Mouse (Mus musculus): ENCODE data around the gene Dbndd2. TPM values are rescaled to one million over a fixed set of nuclear protein-coding genes. Genes with fewer than 3 reads are reported as not detected.

Dbndd2 gene
- polyA plus RNA-seq, 1 experiment: 24.8 TPM

DNA sequence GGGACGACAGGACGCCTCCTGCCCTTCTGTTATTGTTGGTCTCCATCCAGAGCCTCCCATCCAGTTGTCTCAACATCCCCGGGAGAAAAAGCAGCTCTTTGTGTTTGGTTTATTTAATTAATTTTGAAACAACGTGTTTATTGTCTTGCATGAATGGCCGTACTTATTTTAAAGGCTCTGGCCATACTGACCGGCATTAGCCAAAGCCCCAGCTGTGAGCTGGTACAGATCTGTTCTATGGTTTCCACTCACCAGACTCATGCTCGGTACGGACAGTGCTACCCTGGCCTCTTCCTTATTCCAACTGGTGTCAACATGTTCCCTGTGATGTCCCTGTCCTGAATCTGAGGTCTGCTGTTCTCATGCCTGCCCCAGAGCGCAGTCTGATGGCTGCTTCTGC is 30.0 kb downstream of the Dbndd2 start:
- DNase-seq: no peak
- no peaks in the 10 kb centered on the region for H3K27me3 ChIP-seq (ENCODE audit: control insufficient read depth, insufficient read depth, low read length)
- H3K36me3 ChIP-seq (ENCODE audit: control insufficient read depth, insufficient read depth, low read length): no peaks in the 10 kb centered on the region
- 93% methylated on average over 9 of the region's 9 CpGs for WGBS
- no peak for TF ChIP-seq CTCF (IDR thresholded peaks at IDR 0.05; ENCODE audit: borderline replicate concordance, control insufficient read depth, extremely low read depth, insufficient read depth, low read length, poor library complexity)
- no peak for TF ChIP-seq POLR2A (IDR thresholded peaks at IDR 0.05; ENCODE audit: control insufficient read depth, extremely low read depth, insufficient read depth, low read length, poor library complexity)
- no peak overlapping the region for H3K4me3 ChIP-seq (ENCODE audit: control insufficient read depth, insufficient read depth, low read length)
- peaks cover 5% of the 10 kb centered on the region for H3K4me1 ChIP-seq (replicated peaks; ENCODE audit: control insufficient read depth, insufficient read depth, low read length)
- H3K27ac ChIP-seq (ENCODE audit: control insufficient read depth, insufficient read depth, low read length): no peak overlapping the region

DNA sequence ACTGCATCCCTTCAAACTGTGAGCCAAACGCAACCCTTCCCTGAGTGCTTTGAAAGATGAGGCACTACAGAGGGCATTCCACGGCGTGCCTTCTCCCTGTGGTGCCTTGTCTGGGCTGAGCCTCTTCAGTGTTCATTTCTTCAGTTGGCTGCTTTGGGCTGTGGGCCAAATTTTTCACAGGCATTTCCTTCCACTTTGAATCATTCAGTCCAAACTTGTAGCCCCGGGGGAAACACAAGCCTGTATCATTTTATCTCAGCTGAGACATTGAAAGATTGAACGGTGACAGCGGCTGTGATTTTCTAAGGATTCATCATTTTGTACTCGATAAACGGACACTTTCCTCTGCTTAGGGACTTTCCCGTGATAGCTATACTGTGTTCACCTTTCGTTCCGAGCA is 30.7 kb downstream of the Dbndd2 start:
- Histone ChIP-seq H3K27ac (ENCODE audit: control insufficient read depth, insufficient read depth, low read length) (no peak overlapping the region), H3K36me3 (ENCODE audit: control insufficient read depth, insufficient read depth, low read length) (no peaks in the 10 kb centered on the region), H3K4me1 (replicated peaks; ENCODE audit: control insufficient read depth, insufficient read depth, low read length) (peaks cover 10% of the 10 kb centered on the region), H3K27me3 (ENCODE audit: control insufficient read depth, insufficient read depth, low read length) (no peaks in the 10 kb centered on the region), H3K4me3 (ENCODE audit: control insufficient read depth, insufficient read depth, low read length) (no peak overlapping the region)
- TF ChIP-seq CTCF (IDR thresholded peaks at IDR 0.05; ENCODE audit: borderline replicate concordance, control insufficient read depth, extremely low read depth, insufficient read depth, low read length, poor library complexity) (no peak), POLR2A (IDR thresholded peaks at IDR 0.05; ENCODE audit: control insufficient read depth, extremely low read depth, insufficient read depth, low read length, poor library complexity) (no peak)
- WGBS: 76% methylated on average over 11 of the region's 11 CpGs
- no peak for DNase-seq

DNA sequence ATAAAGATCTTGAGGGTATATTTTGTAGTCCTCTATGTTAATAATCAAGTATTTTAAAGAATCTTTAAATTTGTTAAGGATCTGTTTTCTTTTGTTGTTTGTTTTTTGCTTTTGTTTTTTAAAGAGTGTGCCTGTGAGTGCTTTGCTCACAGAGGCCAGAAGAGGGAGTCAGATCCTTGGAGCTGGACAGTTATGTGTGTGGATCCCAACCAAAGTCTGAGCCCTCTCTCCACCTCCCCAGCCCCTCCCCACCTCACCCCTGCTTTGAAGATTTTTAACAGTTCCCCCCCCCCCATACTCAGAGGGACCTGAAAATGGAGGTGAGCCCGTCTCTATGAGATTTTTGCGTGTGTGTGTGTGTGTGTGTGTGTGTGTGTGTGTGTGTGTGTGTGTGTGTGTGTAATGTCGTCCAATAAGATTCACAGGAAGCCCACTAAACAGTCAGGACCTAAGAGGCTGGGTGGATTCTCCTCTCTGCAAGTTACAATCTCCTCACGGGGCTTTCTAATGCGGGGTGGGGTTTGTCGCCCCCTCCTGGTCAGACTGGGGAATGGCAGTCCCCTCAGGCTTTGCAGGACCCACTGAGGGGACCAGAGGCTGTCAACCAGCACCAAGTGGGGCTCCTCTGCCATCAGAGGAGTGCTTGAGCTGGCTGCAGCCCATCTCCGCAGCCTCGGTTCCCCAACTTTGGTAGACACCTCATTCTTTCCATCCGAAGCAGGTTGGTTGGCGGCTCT is 31.7 kb downstream of the Dbndd2 start:
- TF ChIP-seq CTCF (IDR thresholded peaks at IDR 0.05; ENCODE audit: borderline replicate concordance, control insufficient read depth, extremely low read depth, insufficient read depth, low read length, poor library complexity) (peak; percentile 95), POLR2A (IDR thresholded peaks at IDR 0.05; ENCODE audit: control insufficient read depth, extremely low read depth, insufficient read depth, low read length, poor library complexity) (no peak)
- Histone ChIP-seq H3K4me1 (replicated peaks; ENCODE audit: control insufficient read depth, insufficient read depth, low read length) (peaks cover 18% of the 10 kb centered on the region), H3K36me3 (ENCODE audit: control insufficient read depth, insufficient read depth, low read length) (no peaks in the 10 kb centered on the region), H3K4me3 (ENCODE audit: control insufficient read depth, insufficient read depth, low read length) (no peak overlapping the region), H3K27ac (ENCODE audit: control insufficient read depth, insufficient read depth, low read length) (no peak overlapping the region), H3K27me3 (ENCODE audit: control insufficient read depth, insufficient read depth, low read length) (no peaks in the 10 kb centered on the region)
- 47% methylated on average over 10 of the region's 10 CpGs for WGBS
- DNase-seq: peak; percentile 72

DNA sequence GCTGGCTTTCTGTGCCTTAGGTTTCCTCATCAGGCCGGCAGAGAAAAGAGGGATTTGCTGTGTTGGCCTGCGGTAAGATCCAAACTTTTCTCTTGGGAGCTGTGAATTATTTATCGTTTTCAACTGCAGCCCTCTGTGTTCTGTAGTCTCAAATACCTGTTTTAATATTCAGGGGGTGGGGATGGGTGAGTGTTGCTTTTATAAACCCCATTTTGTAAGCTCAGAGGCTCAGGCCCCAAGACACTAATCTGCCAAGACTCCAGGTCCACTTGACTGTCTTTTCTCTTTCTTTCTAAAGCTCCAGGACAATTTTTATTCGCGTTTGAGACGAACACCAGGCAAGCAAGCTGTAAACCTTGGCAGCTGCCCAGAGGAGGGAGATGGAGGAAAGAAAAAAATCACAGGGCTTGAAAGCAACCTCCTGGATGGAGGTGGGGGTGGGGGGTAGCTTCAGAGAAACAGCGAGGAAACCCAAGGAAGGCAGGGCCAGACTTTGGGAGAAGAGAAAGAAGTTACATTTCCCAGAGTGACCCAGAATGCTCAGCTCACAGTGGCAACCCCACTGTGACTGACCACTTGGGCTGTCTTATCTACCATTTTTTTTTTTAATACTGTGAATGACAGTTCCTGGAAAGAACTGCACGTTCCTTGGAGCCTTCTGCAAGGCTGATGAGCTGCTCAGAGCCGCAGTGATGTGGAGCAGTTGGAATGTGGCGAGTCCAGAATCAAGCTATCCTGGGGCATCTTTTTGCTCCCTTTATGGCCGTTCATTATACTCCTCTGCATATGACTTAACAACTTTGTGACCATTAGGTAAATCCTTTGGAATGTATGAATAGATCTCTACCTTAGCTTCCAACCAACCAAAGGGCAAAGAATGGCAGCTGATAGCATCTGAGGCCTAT is 32.6 kb downstream of the Dbndd2 start:
- TF ChIP-seq CTCF (IDR thresholded peaks at IDR 0.05; ENCODE audit: borderline replicate concordance, control insufficient read depth, extremely low read depth, insufficient read depth, low read length, poor library complexity): no peak
- TF ChIP-seq POLR2A (IDR thresholded peaks at IDR 0.05; ENCODE audit: control insufficient read depth, extremely low read depth, insufficient read depth, low read length, poor library complexity): no peak
- no peaks in the 10 kb centered on the region for H3K36me3 ChIP-seq (ENCODE audit: control insufficient read depth, insufficient read depth, low read length)
- no peaks in the 10 kb centered on the region for H3K27me3 ChIP-seq (ENCODE audit: control insufficient read depth, insufficient read depth, low read length)
- H3K4me3 ChIP-seq (ENCODE audit: control insufficient read depth, insufficient read depth, low read length): no peak overlapping the region
- peaks cover 21% of the 10 kb centered on the region for H3K4me1 ChIP-seq (replicated peaks; ENCODE audit: control insufficient read depth, insufficient read depth, low read length)
- no peak for DNase-seq
- H3K27ac ChIP-seq (ENCODE audit: control insufficient read depth, insufficient read depth, low read length): no peak overlapping the region
- 77% methylated on average over 11 of the region's 11 CpGs for WGBS

DNA sequence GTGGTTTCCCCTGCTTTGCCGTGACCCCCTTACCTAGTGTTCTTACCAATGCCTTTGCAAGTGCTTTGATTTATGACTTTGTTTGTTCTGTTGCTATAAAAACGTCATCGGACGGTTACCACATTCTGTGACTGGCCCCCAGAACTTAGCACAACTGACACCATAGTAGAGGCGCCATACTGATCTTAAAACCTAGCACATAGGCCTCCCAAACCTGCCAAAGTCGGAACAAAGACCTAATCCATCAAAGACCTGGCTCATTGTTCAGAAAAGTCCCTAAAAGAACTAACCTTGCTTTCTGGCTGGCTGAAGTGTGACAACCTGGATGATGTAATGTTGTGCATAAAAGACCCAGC is 33.2 kb downstream of the Dbndd2 start:
- TF ChIP-seq CTCF (IDR thresholded peaks at IDR 0.05; ENCODE audit: borderline replicate concordance, control insufficient read depth, extremely low read depth, insufficient read depth, low read length, poor library complexity) (no peak), POLR2A (IDR thresholded peaks at IDR 0.05; ENCODE audit: control insufficient read depth, extremely low read depth, insufficient read depth, low read length, poor library complexity) (no peak)
- no peak overlapping the region for H3K4me3 ChIP-seq (ENCODE audit: control insufficient read depth, insufficient read depth, low read length)
- peaks cover 24% of the 10 kb centered on the region for H3K4me1 ChIP-seq (replicated peaks; ENCODE audit: control insufficient read depth, insufficient read depth, low read length)
- H3K27me3 ChIP-seq (ENCODE audit: control insufficient read depth, insufficient read depth, low read length): no peaks in the 10 kb centered on the region
- no peak overlapping the region for H3K27ac ChIP-seq (ENCODE audit: control insufficient read depth, insufficient read depth, low read length)
- no peaks in the 10 kb centered on the region for H3K36me3 ChIP-seq (ENCODE audit: control insufficient read depth, insufficient read depth, low read length)
- DNase-seq: no peak
- WGBS: 49% methylated on average over 6 of the region's 6 CpGs

DNA sequence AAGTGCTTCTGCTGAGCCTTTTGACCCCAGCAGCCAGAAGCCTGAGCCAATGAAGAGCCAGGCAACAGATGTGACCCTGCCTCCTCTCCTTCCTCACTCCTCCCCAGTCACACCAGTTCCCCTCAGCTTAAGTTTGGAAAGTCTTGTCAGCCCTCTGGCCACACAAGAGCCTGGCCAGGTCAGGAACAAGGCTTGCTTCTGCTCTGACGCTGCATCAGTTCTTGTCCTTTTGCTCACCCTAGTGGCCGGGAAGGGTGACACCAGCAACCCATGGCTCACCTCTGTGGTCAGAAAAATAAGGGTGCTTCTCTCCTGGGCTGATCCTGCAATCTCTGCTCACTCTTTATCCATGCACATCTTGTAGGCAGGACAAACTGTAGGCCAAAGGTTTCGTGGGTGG is 34.9 kb downstream of the Dbndd2 start:
- peak; percentile 45 for DNase-seq
- WGBS: 10% methylated on average over 3 of the region's 3 CpGs
- no peak for TF ChIP-seq POLR2A (IDR thresholded peaks at IDR 0.05; ENCODE audit: control insufficient read depth, extremely low read depth, insufficient read depth, low read length, poor library complexity)
- TF ChIP-seq CTCF (IDR thresholded peaks at IDR 0.05; ENCODE audit: borderline replicate concordance, control insufficient read depth, extremely low read depth, insufficient read depth, low read length, poor library complexity): peak; percentile 61; the same call in 1 of the 2 replicates
- no peak overlapping the region for H3K4me3 ChIP-seq (ENCODE audit: control insufficient read depth, insufficient read depth, low read length)
- H3K27me3 ChIP-seq (ENCODE audit: control insufficient read depth, insufficient read depth, low read length): no peaks in the 10 kb centered on the region
- H3K4me1 ChIP-seq (replicated peaks; ENCODE audit: control insufficient read depth, insufficient read depth, low read length): peaks cover 24% of the 10 kb centered on the region
- H3K36me3 ChIP-seq (ENCODE audit: control insufficient read depth, insufficient read depth, low read length): no peaks in the 10 kb centered on the region
- no peak overlapping the region for H3K27ac ChIP-seq (ENCODE audit: control insufficient read depth, insufficient read depth, low read length)

Measured in thymus, adult 2 months (tissue).